Mouse (Mus musculus): ENCODE results near the gene Ppp1r27.
"Not testable (repeated sequence)": the region's sequence is repeated elsewhere in the genome, so short reads cannot be mapped to it uniquely, and the experiment has no call there.

- not testable (repeated sequence) for TF ChIP-seq CTCF, POLR2A (IDR thresholded peaks at IDR 0.05; ENCODE audit: insufficient read depth, low read depth, low read length)
Observed at GRCm38 (mm10) chr11:120582982-120583293, 32.0 kb upstream of the Ppp1r27 start.

Measured in olfactory bulb, adult 2 months (tissue).